Mouse (Mus musculus): ENCODE results near the gene Krtap3-1. TPM values are rescaled to one million over a fixed set of nuclear protein-coding genes. Genes with fewer than 3 reads are reported as not detected.
A peak's percentile ranks its signal among the peaks of the same experiment; 100 is the strongest.
"Not testable (repeated sequence)": the region's sequence is repeated elsewhere in the genome, so short reads cannot be mapped to it uniquely, and the experiment has no call there.

Krtap3-1 gene
- total RNA-seq (2021): not detected

DNA sequence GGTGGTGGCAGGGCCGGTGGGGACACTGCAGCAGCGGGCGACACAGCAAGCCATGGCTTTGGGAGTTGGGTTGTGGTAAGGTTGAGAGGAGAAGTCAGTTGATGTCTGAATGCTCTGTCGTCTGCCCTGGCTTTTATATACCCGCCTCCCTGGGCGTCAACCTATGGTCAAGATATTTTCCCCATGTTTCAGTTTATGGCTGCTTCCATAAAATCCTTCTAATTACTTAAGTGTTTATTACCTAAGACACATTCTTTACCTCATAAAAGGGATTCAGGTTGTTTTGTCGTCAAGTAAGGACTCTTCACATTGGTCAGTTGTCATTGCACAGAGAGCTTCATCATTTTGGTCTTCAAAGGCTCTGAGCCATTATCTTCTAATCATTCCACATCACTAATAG lies at the start of gene Krtap3-1:
Gene Krtap3-1 (minus strand): TSS at position 101 of the 400 bp plus-strand sequence.
- no peak for DNase-seq

GRCm38 (mm10) chr11:99614796-99615363 lies 48.5 kb upstream of the Krtap3-1 start, which contains the start of gene Krtap2-4:
Gene Krtap2-4, minus strand, starts transcription at chr11:99614846.
- DNase-seq: no peak

DNA sequence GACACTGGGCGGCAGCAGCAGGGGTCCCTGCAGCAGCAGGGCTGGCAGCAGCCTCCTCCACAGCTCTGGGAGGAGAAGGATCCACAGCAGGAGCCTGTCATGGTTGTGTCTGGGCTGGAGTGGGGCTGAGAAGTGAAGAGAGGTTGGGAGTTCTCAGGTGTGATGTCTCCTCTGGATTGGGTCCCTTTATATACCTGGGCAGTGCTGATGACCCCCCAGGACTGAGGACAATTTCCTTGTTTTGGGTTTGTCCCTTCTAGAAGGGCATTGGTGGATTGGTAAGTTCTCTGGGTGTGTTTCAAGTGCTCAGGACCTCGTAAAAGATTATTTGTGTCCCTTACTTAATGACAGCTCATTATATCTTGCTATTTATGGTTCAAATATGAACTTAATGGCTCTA lies 43.7 kb upstream of the Krtap3-1 start, which contains the start of gene Gm11937:
Gene Gm11937 (minus strand): TSS at position 101 of the 400 bp plus-strand sequence.
- DNase-seq: not testable (repeated sequence)

DNA sequence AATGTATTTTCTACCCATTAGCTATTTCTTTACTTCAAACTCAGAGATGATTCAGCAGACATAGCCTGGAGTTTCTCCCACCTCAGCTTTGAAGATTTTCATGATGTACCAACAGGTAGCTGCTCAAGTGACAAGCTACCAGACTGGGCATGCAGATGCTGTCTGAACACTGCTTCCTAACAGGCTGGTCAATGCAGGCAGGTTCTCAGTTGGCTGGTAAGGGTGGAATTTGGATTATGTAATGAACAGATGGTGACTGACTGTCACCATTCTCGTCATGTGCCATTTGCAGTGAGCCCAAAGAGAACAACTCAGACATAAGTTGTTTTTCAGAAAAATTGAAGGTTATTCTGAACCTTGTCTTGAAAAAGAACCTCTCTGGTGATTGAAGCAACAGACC lies 42.7 kb upstream of the Krtap3-1 start:
- DNase-seq: no peak

DNA sequence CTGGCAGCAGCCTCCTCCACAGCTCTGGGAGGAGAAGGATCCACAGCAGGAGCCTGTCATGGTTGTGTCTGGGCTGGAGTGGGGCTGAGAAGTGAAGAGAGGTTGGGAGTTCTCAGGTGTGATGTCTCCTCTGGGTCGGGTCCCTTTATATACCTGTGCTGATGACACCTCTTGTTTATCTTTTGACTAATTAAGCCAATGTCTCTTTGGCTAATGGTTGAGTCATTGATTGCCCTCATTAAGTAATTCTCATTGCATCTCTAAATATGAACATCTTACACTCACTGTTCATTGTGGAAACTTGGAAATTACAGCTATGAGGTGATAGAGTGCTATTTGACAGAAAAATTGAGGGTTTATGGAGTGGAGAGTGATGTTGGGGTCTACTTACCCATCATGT lies 36.8 kb upstream of the Krtap3-1 start, which contains the start of gene Gm11938:
Gene Gm11938 (minus strand): TSS at position 101 of the 400 bp plus-strand sequence.
- DNase-seq: not testable (repeated sequence)

DNA sequence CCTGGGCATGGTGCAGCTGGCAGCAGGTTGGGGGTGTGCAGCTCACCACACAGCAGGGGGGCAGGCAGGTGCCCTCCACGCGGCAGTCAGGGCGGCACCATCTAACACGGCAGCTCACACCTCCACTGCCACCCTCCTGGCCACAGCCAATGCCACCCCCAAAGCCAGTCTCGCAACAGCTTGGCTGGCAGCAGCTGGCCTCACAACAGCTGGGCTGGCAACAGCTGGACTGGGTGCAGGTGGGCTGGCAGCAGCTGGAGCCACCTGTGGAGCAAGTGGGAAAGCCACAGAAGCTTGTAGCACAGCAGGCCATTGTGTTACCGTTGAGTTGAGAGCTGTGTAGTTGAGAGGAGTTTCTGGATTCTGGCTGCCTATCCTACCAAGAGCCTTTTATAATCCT lies 31.3 kb upstream of the Krtap3-1 start, which contains the start of gene Krtap9-3:
Gene Krtap9-3 (minus strand): TSS at position 364 of the 400 bp plus-strand sequence.
- not testable (repeated sequence) for DNase-seq

GRCm38 (mm10) chr11:99590981-99591380 lies 24.6 kb upstream of the Krtap3-1 start, which contains the start of gene Krtap1-3:
Gene Krtap1-3, minus strand, starts transcription at chr11:99591339.
- DNase-seq: no peak

GRCm38 (mm10) chr11:99585096-99585495 lies 18.7 kb upstream of the Krtap3-1 start:
- no peak for DNase-seq

DNA sequence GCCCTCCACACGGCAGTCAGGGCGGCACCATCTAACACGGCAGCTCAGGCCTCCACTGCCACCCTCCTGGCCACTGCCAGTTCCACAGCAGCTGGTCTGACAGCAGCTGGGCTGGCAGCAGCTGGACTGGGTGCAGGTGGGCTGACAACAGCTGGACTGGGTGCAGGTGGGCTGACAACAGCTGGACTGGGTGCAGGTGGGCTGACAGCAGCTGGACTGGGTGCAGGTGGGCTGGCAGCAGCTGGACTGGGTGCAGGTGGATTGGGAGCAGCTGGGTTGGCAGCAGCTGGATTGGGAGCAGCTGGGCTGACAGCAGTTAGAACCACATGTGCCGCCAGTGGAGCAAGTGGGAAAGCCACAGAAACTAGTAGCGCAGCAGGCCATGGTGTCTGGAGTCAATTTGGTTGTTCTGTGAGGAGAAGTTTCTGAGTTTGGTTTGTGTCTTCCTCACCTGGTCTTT lies 16.8 kb upstream of the Krtap3-1 start, which contains the start of gene Krtap1-4:
Gene Krtap1-4 (minus strand): TSS at position 410 of the 460 bp plus-strand sequence.
- no peak for DNase-seq

- no peak for DNase-seq
Measured at GRCm38 (mm10) chr11:99581564-99581963, 15.1 kb upstream of the Krtap3-1 start.

DNA sequence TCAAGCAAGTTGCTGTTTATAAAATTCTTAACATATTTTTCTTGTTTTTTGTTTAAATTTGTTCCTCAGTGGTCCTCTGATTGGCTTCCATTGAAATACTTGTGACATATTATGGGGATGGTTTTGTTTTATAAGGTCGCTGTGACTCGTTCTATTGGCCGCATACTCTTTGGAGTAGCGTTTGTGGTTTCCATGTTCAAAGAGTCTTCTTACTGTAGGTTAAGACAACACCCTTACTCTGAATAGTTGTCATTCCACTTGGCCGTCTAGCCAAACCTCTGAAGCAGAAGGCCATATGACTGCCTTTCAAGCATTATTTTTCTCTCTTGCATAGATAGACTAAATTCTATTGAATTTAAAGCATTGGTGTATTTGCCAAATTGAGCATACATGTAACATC lies 14.6 kb upstream of the Krtap3-1 start:
- DNase-seq: no peak

- no peak for DNase-seq
Measured at GRCm38 (mm10) chr11:99580636-99581035, 14.2 kb upstream of the Krtap3-1 start, which contains the start of gene Krtap1-5. Gene Krtap1-5, minus strand, starts transcription at chr11:99581016.

DNA sequence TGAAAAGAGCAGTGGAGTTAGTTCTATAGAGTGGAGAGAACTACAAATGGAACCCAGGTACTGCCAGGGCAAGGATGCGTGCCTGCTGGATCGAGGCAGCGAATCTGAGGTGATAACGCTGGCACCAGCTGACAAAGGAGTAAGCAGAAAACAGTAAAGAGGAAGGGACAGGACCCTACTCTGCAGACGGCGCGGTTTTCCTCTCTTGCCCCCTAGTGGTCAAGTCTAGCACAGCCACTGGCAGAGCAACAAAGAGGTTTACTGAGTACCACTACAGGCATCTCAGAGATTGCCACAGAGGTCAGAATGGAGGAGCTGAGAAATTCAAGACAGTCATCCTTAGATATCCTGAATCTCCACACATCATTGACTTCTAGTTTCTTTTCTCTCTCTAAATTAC lies 7.7 kb upstream of the Krtap3-1 start:
- peak; percentile 80 for DNase-seq

DNA sequence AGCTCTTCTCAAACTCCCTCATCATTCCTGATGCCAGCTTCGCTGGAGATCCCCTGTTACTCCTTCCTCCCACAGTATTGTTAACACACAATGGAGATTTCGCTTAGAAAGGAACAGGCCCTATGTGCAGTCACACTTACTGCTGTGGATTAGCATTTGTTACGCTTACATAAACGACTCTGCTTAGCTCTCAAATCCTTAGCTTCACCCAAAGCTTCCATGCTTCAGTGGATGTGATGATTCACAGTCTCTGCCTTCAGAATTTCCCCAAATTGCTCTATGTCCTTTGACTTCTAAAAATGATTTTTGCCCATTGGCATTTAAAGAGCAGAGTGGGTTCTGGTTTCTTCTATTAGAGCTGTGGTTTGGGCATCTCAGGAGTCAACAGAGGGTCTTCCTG lies 6.7 kb upstream of the Krtap3-1 start:
- no peak for DNase-seq

- DNase-seq: no peak
Measured at GRCm38 (mm10) chr11:99562580-99562979, 3.9 kb downstream of the Krtap3-1 start.

DNA sequence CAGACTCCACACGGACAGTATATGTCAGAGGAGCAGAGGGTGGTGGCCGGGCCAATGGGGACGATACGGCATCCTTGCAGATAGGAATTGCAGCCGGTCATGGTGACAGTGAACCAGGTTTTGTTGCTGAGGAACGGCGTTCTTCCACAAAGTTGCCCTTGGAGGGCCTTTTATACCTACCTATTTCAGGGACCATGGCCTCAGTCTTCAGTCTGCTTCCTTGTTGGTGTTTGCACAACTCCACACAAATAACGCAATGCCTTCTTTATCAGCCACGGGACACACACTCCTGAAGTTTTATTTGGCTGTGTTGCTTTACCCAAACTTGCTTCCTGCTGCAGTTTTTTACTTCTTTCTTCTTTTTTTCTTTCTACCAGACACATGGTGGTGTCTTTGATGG lies 7.1 kb downstream of the Krtap3-1 start, which contains the start of gene Gm11939:
Gene Gm11939 (minus strand): TSS at position 101 of the 400 bp plus-strand sequence.
- no peak for DNase-seq

DNA sequence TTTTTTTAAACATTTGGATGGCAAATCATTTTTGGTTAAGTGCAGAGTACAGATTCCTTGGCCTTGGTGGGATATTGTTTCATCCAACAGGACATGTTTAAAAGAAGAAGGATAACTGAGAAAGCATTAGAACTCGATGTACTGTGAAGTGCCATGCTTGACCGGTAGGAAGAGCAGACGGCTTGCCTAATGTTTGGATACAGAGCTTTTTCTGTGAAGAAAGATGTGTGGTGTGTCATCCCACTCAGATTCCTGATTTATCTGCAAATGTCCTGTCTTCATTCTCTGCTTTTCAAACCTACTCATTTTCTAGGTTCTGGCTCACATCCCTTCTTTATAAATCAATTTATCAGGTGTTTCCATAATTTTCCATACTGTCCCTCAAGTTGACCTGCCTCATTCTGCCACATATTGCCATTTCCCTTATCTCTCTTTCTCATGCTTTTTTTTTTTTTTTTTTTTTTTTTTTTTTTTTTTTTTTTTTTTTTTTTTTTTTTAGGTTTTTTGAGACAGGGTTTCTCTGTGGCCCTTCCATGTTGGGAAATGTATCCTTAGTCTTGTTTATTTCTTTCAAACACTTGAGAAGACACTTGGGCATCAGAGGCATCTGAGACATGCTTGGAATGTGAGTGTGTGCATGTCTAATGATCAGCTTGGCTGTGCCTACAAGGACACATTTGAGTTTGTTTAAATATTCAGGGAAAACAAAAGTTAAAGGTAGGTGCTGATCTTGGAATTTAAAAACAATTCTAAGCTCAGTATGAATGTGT lies 8.3 kb downstream of the Krtap3-1 start:
- no peak for DNase-seq

- no peak for DNase-seq
Measured at GRCm38 (mm10) chr11:99556753-99557152, 9.7 kb downstream of the Krtap3-1 start, which contains the start of gene Krtap3-2. Gene Krtap3-2, minus strand, starts transcription at chr11:99556853.

- no peak for DNase-seq
Measured at GRCm38 (mm10) chr11:99556195-99556594, 10.2 kb downstream of the Krtap3-1 start.

DNA sequence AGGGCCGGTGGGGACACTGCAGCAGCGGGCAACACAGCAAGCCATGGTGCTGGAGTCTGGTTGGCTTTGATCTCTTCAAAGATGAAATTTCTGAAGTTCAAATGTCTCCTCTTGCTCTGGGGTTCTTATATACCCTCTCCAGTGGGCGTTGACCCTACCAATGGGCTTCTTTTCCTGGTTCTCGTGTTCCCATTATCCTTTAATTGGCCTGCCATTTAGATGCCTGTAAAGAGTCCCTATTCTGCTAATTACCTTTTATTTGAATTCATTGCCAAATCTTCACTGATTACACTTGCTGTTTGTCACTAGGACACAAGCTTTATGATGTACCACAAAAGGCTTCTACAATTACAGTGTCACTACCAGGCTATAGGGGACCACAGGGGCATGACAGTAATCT lies 15.7 kb downstream of the Krtap3-1 start, which contains the start of gene Krtap3-3:
Gene Krtap3-3 (minus strand): TSS at position 101 of the 400 bp plus-strand sequence.
- no peak for DNase-seq

DNA sequence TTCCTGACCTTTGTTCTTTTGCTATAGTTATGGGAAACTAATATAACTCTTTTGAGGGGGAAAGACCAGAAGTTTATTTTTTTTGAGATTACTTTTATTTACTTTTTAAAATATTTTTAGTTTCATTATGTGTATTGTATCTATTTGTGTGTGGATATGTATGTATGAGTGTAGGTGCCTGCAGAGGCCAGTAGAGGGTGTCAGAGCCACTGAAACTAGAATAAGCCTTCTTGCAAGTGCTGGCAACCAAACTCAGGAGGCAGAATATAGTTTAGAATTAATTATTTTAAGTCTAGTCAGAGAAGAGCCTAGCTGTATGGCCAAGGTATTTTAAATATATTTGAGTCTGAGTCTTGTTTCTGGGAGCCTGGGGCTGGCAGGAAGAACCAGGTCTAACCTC lies 18.5 kb downstream of the Krtap3-1 start:
- DNase-seq: no peak

DNA sequence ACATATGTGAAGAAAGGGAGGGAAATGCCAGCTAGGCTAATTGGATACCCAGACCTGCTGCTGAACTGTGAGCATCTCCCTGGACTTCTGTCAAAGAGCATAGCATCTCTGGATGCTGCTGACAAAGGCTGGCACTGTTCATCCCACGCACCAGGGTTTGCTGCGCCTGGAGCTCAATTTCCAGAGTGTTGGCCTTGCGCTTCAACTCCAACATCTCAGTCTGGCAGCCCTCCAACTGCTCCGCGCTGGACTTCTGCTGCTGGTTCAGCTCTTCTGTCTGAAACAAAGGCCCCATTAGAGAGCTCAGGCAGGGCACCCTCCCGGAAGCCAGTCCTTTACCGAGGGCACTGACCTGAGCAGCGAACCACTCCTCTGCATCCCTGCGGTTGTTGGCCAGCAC lies 26.7 kb downstream of the Krtap3-1 start:
- peak; percentile 47 for DNase-seq

GRCm38 (mm10) chr11:99521288-99521860 lies 45.1 kb downstream of the Krtap3-1 start, which contains the start of gene Krt39:
Gene Krt39, minus strand, starts transcription at chr11:99521338.
- DNase-seq: no peak

Data from heart, postnatal 4 days (tissue).